Mouse (Mus musculus) left cerebral cortex, adult 11 months (tissue): Measurements from ENCODE around the gene Pcdh7.
"Not testable (repeated sequence)": the region's sequence is repeated elsewhere in the genome, so short reads cannot be mapped to it uniquely, and the experiment has no call there.

Source experiments
- DNase-seq: peaks from one replicate; pipeline ENCODE4 v3.0.0; 2022; ENCODE audit warnings: low spot score

Pcdh7 gene

DNA sequence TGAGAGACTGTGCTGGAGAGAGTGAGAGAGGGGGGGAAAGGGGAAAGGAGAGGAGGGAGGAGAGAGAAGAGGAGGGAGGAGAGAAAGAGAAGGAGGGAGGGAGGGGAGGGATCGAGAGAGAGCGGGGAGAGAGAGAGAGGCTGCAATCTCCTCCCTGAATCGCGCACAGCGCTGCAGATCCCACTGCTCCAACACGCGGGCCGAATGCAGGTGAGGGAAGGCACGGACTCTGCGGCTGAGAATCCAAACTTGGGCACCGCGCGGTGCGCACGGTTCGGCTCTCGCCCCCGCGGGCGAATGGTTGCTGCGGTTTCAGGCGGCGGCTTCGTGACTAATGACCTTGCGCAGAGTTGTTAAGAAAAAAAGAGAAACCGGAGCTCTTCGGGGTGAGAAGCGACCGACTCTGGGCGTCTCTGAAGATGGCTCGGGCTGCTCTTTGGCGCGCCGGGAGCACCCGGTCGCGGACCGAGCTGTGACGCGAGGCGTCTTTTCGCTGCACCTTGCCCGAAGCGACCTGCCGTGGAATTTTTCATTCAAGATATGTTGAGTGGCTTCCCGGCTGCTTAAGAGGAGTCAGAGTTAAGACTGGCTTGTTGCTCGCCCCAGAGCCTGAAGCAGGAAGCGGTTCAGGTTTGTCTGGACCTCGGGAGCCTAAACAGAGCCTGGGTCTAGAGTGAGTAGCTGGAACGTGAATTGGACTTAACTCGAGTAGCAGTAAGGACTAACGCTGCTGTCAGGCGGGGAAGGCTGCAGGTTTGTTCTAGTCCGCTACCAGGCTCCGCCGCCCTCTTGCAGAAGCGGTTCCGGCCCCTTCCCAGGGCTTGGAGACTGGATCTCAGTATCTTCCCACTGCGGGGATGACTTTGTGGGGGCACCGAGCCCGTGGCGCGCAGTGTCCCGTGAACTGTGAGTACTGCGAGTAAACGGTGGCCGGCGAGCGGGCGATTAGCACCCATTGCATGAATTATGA, at the start of gene Pcdh7:
TSS of gene Pcdh7 (plus strand) at position 62 of the 970 bp plus-strand sequence.
- DNase-seq, result no peak

DNA sequence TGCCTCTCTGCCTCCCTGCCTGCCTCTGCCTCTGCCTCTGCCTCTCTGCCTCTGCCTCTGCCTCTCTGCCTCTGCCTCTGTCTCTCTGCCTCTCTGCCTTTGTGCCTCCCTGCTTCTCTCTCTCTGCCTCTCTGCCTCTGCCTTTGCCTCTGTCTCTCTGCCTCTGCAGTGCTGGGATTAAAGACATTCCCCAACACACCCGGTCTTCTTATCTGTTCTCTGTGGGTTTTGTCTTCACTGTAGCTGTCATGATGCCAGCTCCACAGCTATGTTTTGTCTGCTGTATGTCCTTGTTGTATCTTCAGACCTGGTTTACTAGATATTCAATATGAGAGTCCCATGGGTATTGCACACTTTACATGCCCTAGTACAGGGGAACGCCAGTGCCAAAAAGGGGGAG, 40.8 kb upstream of the Pcdh7 start:
- not testable (repeated sequence) for DNase-seq

- DNase-seq, result no peak
These were observed 9.4 kb upstream of the Pcdh7 start for GRCm38 (mm10) chr5:57708396-57708795.

DNA sequence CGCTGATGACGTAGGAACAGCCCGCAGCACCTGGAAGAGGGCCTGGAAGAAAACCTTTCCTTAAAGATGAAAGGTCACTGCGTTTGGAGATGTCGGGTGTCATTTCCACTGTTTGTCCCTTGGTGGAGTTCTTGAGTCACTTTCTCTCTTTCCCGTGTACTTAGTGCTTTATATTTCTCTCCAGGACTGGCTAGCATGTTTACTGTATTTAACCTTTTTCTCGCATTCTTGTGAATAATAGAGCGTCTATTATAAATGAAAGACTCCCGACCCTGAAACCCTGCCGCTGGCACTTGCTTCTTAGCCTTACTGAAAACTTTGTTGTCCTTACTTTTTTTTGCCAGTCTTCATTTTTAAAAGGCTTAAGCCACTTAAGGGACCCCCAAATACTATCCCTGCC, 3.8 kb upstream of the Pcdh7 start:
- DNase-seq, result no peak

DNA sequence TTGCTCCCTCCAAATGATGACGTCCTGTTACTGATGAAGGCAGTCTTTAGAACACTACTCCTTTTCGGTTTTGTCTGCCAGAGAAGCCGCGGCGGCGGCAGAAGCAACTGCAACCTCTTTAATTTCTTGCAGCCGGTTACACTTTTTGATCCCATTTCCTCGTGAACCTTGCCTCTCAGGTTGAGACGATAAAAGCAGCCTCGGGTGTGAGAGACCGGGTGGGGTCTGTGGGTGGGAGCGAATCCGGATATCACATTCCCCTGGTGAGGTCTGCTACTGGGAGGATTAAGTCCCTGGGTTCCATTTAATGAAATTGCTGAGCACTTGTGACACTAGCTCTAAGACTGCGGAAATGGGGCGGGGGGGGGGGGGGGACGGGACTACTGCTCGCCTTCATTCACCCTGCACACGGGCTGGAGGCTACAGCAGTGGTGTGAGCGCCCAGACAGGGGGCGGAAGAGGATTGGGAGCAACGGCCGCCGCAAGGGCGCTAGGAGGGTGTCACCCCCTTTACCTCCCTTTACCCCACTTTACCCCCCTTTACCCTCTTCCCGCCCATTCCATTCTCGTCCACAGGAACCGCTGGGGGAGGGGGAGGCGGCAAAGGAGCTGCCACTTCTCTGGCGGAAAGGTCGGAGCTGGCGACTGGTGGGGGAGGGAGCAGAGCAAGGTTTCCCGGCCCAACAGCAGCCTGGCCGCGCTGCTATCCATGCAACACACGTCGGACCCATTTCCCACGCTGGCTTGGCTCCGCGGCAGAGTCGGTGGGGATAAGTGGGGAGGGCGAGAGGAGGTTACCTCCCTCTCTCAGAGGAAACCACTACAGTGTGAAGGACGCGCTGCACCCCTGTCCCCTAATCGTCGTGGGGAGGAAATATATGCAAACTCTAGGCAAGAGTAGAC, 2.9 kb upstream of the Pcdh7 start:
- peak; percentile 49 for DNase-seq

GRCm38 (mm10) chr5:57715524-57716400, 2.0 kb upstream of the Pcdh7 start:
- DNase-seq, result peak; percentile 75

GRCm38 (mm10) chr5:57716421-57717237, 1.1 kb upstream of the Pcdh7 start:
- no peak for DNase-seq

DNA sequence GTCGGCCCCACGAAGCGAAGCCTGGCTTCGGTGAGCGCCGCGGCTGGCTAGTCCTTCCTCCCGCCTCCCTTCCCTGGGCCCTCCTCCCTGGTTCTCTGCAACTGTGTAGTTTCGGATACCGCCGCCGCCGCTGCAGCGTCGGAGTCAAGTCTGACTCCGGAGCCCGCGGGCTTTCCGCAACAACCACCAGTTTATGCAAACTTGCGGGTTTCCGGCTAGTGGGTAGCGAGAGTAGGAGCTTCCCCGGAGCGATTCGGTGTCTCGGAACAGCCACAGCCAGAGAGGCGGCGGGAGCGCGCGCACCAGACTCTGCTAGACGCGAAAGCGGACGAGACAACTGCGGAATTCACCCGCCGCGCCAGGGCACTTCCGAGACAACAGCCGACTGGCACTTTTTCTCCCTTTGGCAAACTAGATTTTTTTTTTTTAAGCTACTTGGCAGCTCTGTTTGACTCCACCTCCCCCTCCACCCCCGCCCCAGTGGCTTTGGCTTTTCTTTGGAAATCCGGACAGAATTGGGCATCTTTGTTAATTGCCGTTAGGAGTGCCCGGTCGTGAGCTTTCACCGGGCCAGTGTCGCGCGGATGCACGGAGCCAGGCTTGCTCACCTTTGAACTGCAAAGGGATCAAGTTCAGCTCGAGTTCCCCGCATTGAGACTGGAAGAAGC, 395 bp upstream of the Pcdh7 start:
- no peak for DNase-seq

GRCm38 (mm10) chr5:57718876-57719593, 1.3 kb downstream of the Pcdh7 start:
- DNase-seq, result no peak

GRCm38 (mm10) chr5:57719594-57720185, 1.9 kb downstream of the Pcdh7 start:
- peak; percentile 26 for DNase-seq

DNA sequence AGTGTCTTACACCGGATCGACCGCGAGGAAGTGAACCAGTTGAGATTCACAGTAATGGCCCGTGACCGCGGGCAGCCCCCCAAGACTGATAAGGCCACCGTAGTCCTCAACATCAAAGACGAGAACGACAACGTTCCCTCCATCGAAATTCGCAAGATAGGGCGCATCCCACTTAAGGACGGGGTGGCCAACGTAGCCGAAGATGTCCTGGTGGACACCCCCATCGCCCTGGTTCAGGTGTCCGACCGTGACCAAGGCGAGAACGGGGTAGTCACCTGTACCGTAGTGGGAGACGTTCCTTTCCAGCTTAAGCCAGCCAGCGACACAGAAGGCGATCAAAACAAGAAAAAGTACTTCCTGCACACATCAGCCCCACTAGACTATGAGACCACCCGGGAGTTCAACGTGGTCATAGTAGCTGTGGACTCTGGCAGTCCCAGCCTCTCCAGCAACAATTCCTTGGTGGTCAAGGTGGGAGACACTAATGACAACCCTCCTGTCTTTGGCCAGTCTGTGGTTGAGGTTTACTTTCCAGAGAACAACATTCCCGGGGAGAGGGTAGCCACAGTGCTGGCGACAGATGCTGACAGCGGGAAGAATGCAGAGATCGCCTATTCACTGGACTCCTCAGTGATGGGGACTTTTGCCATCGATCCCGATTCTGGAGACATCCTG, 2.6 kb downstream of the Pcdh7 start:
- DNase-seq, result no peak

- no peak for DNase-seq
These were observed 3.5 kb downstream of the Pcdh7 start for GRCm38 (mm10) chr5:57721148-57721712.

GRCm38 (mm10) chr5:57721927-57722326, 4.2 kb downstream of the Pcdh7 start:
- no peak for DNase-seq

GRCm38 (mm10) chr5:57733451-57733850, 15.7 kb downstream of the Pcdh7 start:
- no peak for DNase-seq

DNA sequence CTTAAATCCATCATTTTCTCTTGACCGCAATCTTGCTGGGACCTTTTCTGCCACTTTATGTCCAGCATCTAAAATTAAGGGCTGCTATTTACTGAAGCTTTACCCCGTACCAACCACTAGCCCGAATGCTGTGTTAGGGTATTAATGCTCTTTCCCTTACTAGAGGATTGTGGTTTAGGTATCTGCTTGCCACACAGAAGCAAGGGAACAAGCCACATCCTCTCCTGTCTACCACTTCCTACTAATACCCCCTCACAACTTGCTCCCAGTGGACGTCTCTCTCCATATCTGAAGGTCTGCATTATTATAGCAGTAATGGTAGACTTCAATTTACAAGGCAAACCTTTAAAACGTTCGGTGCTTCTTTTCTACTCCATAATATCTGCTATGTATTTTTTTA, 18.0 kb downstream of the Pcdh7 start:
- no peak for DNase-seq

GRCm38 (mm10) chr5:57742924-57743323, 25.2 kb downstream of the Pcdh7 start:
- DNase-seq, result no peak

- no peak for DNase-seq
These were observed 26.3 kb downstream of the Pcdh7 start for GRCm38 (mm10) chr5:57743956-57744661.

- DNase-seq, result no peak
These were observed 28.1 kb downstream of the Pcdh7 start for GRCm38 (mm10) chr5:57745879-57746278.
